11 mouse cellular contexts compared by ENCODE assay signal in genomic region chr11:51371321-51371720, GRCm38 (mm10).
"Had no signal": no experiment of that assay in that cellular context is flagged by ENCODE, and none has a peak within 500 bp of the region (broad histone marks: within the 10 kb centered on the region; RNA-seq: fewer than 3 reads in every experiment).

No protein-coding gene starts in this region.

- DNase-seq: kidney, adult 18-20 months; kidney, postnatal 25 days; right cerebral cortex, postnatal 14 days; thymus, adult 2 months; thymus, postnatal 25 days had no signal

- H3K9me3 ChIP-seq: limb, embryonic 13.5 days; midbrain, embryonic 12.5 days; stomach, embryonic 15.5 days had no signal

- H3K9ac ChIP-seq: limb, embryonic 13.5 days; liver, embryonic 14.5 days; midbrain, embryonic 12.5 days; stomach, embryonic 15.5 days had no signal

- H3K4me3 ChIP-seq: left cerebral cortex, adult 2 months; limb, embryonic 13.5 days; midbrain, embryonic 12.5 days; stomach, embryonic 15.5 days had no signal

- ATAC-seq: midbrain, embryonic 16.5 days had no signal

- H3K4me2 ChIP-seq: limb, embryonic 13.5 days; midbrain, embryonic 12.5 days; stomach, embryonic 15.5 days had no signal

- H3K4me1 ChIP-seq: midbrain, embryonic 12.5 days had no signal

- H3K27ac ChIP-seq: left cerebral cortex, adult 2 months; liver, embryonic 14.5 days; midbrain, embryonic 12.5 days; stomach, embryonic 15.5 days had no signal

- H3K27me3 ChIP-seq: limb, embryonic 13.5 days; midbrain, embryonic 12.5 days; stomach, embryonic 15.5 days had no signal

- H3K36me3 ChIP-seq: limb, embryonic 13.5 days; midbrain, embryonic 12.5 days; stomach, embryonic 15.5 days had no signal
